Mouse (Mus musculus) liver, embryonic 14 days (tissue): Measurements from ENCODE around the gene Gpr153. TPM values are rescaled to one million over a fixed set of nuclear protein-coding genes. Genes with fewer than 3 reads are reported as not detected.

Source experiments
- polyA plus RNA-seq: library from polyadenylated mRNA; depleted of rRNA; stranded (reverse); fragments of >200 nt; gene quantifications from 2 replicates; pipeline ENCODE4 v1.2.3, GENCODE M21; 2012; rRNA removed

The Gpr153 gene
- 0.84 and 1.3 TPM in 2 replicates for polyA plus RNA-seq

DNA sequence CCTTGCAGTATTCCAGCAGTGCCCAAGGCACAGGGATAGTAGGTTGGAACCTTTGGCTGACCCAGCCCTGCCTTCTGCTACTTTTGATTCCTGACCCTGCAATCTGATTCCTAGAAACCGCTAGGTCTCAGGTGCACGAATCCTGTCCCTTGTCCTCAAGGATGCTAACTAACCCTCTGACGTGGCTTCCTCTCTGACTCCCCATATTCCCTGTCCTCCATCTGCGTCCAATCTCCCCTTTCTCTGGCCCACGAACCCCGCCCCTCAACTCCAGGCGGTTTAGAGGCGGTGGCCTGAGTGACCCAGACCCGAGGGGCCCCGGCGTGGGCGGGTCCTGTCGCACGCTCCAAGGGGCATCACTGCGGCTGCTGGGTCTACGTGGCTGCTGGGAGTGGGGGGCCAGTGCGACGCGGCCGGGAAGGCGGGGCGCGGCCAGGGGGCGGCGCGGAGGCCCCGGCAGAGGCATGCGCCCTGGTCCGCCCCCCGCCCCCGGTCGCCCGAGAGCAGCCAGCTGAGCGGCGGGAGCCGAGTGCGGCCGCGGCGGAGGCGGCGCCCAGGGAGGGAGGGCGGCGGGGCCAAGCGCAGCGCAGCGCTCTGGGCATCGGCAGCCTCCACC is at the start of gene Gpr153:
Gene Gpr153, plus strand, starts transcription at position 612 of the 616 bp plus-strand sequence.

DNA sequence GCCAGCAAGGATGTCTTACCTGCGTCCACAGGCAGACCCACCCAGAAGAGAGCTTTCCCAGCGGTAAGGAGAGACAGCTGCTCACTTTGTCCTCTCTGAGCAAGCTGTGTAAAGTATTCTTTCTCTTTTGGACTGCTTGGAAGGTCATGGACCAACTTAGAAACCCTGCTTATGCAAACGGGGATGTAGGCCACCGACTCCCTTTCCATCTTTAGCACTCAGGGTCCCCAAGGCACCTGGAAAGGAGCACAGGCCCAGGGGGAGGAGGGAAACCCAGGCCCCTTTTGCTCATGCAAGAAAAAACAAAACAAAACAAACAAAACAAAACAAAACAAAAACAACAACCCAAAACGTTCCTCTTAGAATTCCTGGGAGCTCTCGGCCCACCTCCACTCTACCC is 17.5 kb downstream of the Gpr153 start, which contains the start of gene Hes3:
Gene Hes3, minus strand, starts transcription at position 101 of the 400 bp plus-strand sequence.

GRCm38 (mm10) chr4:152296874-152297861 is 23.1 kb downstream of the Gpr153 start, which contains the start of gene Icmt:
Gene Icmt (plus strand): TSS chr4:152297227.

GRCm38 (mm10) chr4:152318517-152319234 is 44.6 kb downstream of the Gpr153 start, which contains the start of gene Rnf207:
Gene Rnf207 (minus strand): TSS chr4:152318993.

DNA sequence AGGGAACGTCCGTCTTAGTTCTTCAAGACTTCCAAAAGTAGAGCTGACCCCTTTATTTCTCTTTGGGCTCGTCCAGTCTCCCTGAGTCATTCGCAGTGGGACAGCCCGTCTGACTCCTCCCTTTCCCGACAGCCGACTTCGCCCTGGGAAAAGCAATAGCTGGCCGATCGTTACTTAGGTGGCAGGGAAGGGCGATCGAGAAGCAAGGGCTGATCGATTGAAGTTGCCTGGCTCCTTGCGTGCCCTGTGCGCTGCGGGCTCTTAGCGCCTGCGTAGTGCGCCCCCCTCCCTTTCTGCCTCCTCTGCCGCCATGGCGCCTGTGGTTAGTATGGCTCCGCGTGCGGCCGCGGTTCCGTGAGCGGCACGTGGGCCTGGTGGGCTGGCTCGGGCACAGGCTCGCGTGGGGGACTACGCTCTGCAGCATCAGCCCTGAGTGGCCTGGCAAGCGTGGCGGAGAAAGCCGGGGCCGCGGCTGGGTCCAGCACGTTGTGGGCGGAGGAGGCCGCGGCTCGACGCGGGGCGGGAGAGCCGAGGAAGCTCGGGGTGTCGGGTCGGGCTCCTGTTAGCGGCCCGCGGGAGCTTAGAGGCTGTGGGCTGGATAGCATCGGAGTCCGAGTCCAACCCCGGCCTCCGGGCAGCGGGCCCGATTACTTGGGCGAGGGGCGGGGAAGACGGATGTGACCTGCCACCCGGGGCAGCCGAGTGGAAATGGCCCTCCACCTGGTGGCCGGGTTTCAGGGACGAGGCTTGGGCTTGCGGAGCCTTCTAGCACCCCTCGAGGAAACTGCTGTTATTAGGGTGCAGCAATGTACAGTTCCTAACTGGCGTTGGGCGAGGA is 51.8 kb downstream of the Gpr153 start, which contains the start of gene Rpl22:
Gene Rpl22, plus strand, starts transcription at position 169 of the 838 bp plus-strand sequence.

Other genes with a start within 250 kb of the Gpr153 start
- 11.0 and 12.9 TPM in 2 replicates for gene Zbtb48, start 246.6 kb upstream of the Gpr153 start, polyA plus RNA-seq
- 0.02 and 0.05 TPM in 2 replicates for gene Tas1r1, start 235.7 kb upstream of the Gpr153 start, polyA plus RNA-seq
- 9.2 and 9.9 TPM in 2 replicates for gene Nol9, start 234.9 kb upstream of the Gpr153 start, polyA plus RNA-seq
- 3.9 and 4.7 TPM in 2 replicates for gene Plekhg5, start 201.7 kb upstream of the Gpr153 start, polyA plus RNA-seq
- gene Tnfrsf25, start 158.3 kb upstream of the Gpr153 start, polyA plus RNA-seq: 0.75 and 0.84 TPM in 2 replicates
- gene Espn, start 121.9 kb upstream of the Gpr153 start, polyA plus RNA-seq: 1.3 and 1.4 TPM in 2 replicates
- gene Hes2, start 115.4 kb upstream of the Gpr153 start, polyA plus RNA-seq: 0.01 and 0.10 TPM in 2 replicates
- gene Acot7, start 96.1 kb upstream of the Gpr153 start, polyA plus RNA-seq: 12.1 and 14.0 TPM in 2 replicates
- 0.01 TPM in 1 of 2 replicates, not detected in the other for gene Hes3, start 17.4 kb downstream of the Gpr153 start, polyA plus RNA-seq
- 5.6 and 6.3 TPM in 2 replicates for gene Icmt, start 23.0 kb downstream of the Gpr153 start, polyA plus RNA-seq
- gene Rnf207, start 44.8 kb downstream of the Gpr153 start, polyA plus RNA-seq: 0.10 TPM in 2 replicates
- 539 and 591 TPM in 2 replicates for gene Rpl22, start 51.5 kb downstream of the Gpr153 start, polyA plus RNA-seq
- gene Chd5, start 64.4 kb downstream of the Gpr153 start, polyA plus RNA-seq: 0.06 and 0.07 TPM in 2 replicates
- 0.09 and 0.10 TPM in 2 replicates for gene Nphp4, start 202.5 kb downstream of the Gpr153 start, polyA plus RNA-seq
- 2.9 and 3.6 TPM in 2 replicates for gene Kcnab2, start 203.6 kb downstream of the Gpr153 start, polyA plus RNA-seq